Mouse (Mus musculus): ENCODE results near the gene Acbd4.

GRCm38 (mm10) chr11:103076581-103076980 is 24.9 kb upstream of the Acbd4 start:
- TF ChIP-seq MAFK (IDR thresholded peaks at IDR 0.05; ENCODE audit: insufficient read depth, low read depth, low read length) = no peak
- no peak for TF ChIP-seq HCFC1 (IDR thresholded peaks at IDR 0.05; ENCODE audit: borderline replicate concordance, insufficient read depth, low read length)
